ENCODE assay signal across 29 mouse cellular contexts in the genomic region with DNA sequence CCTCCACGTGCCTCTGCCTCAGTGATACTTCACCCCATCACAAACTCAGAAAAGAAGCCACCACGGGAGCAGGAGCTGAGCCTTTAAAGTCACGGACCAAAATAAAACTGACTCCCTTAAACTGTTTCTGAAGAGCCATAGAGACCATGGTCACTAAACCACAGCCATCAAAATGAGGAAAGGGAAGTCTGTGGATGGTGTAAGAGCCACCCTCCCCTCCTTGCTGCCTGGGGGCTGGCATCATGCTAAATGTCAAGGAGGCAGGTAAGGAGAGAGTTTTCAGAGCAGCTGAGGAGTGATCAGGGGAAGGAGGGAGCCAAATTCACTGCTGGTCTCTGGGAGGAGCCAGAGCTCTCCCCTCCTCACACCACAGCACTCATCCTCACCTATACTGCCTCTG.
DNase-seq lines count a peak whose midpoint lies in the region; ATAC-seq and TF ChIP-seq lines count a peak whose summit lies in the region.
"Had no signal": no experiment of that assay in that cellular context is flagged by ENCODE, and none has a peak within 500 bp of the region (broad histone marks: within the 10 kb centered on the region; RNA-seq: fewer than 3 reads in every experiment).

No protein-coding gene starts in this region.

- no peaks in the 10 kb centered on the region for H3K9me3 ChIP-seq in liver, embryonic 13.5 days (replicated peaks)
- H3K9me3 ChIP-seq in liver, embryonic 12.5 days (replicated peaks): no peaks in the 10 kb centered on the region
- H3K9me3 ChIP-seq in stomach, postnatal 0 days (ENCODE audit: control insufficient read depth, low read length): no peaks in the 10 kb centered on the region
- H3K9me3 ChIP-seq: hindbrain, embryonic 12.5 days; limb, embryonic 13.5 days; midbrain, embryonic 10.5 days; midbrain, embryonic 15.5 days; neural tube, embryonic 13.5 days; stomach, embryonic 15.5 days had no signal

- no peak for TF ChIP-seq EP300 in stomach, postnatal 0 days (optimal IDR thresholded peaks at IDR 0.05)

- TF ChIP-seq POLR2A in bone marrow, adult 2 months (IDR thresholded peaks at IDR 0.05; ENCODE audit: borderline replicate concordance, control insufficient read depth, low read depth, low read length): no peak

- no peak overlapping the region for H3K27ac ChIP-seq in liver, embryonic 13.5 days
- no peak overlapping the region for H3K27ac ChIP-seq in liver, embryonic 12.5 days
- peak overlapping the region; percentile 74 for H3K27ac ChIP-seq in bone marrow, adult 2 months (ENCODE audit: control insufficient read depth, insufficient read depth, low read depth, low read length, poor library complexity)
- H3K27ac ChIP-seq in stomach, postnatal 0 days (replicated peaks): no peak overlapping the region
- H3K27ac ChIP-seq: hindbrain, embryonic 12.5 days; left cerebral cortex, adult 2 months; limb, embryonic 13.5 days; liver, embryonic 14.5 days; macrophage; midbrain, embryonic 10.5 days; midbrain, embryonic 15.5 days; neural tube, embryonic 13.5 days; stomach, embryonic 15.5 days had no signal

- peaks cover 6% of the 10 kb centered on the region; the same call in 1 of the 2 replicates for H3K4me1 ChIP-seq in liver, embryonic 13.5 days (replicated peaks)
- peaks cover 4% of the 10 kb centered on the region for H3K4me1 ChIP-seq in liver, embryonic 12.5 days
- H3K4me1 ChIP-seq in bone marrow, adult 2 months (ENCODE audit: control insufficient read depth, insufficient read depth, low read length): no peaks in the 10 kb centered on the region; the same call in 1 of the 2 replicates
- no peaks in the 10 kb centered on the region for H3K4me1 ChIP-seq in stomach, postnatal 0 days (replicated peaks; ENCODE audit: control insufficient read depth, insufficient read depth)

- no peak for TF ChIP-seq CTCF in bone marrow, adult 2 months (IDR thresholded peaks at IDR 0.05; ENCODE audit: control insufficient read depth, insufficient read depth, low read length)
- no peak for TF ChIP-seq CTCF in stomach, postnatal 0 days (IDR thresholded peaks at IDR 0.05; ENCODE audit: low read depth)

- WGBS in liver, embryonic 13.5 days (ENCODE audit: insufficient replicate concordance): 16% methylated on average over 3 of the region's 3 CpGs
- WGBS in liver, embryonic 12.5 days (ENCODE audit: insufficient replicate concordance): 21% methylated on average over 3 of the region's 3 CpGs
- 5% methylated on average over 3 of the region's 3 CpGs for WGBS in bone marrow, adult 2 months
- WGBS in stomach, postnatal 0 days: 41% methylated on average over 3 of the region's 3 CpGs

- H3K9ac ChIP-seq in liver, embryonic 13.5 days: no peak overlapping the region
- H3K9ac ChIP-seq in liver, embryonic 12.5 days: no peak overlapping the region
- no peak overlapping the region for H3K9ac ChIP-seq in stomach, postnatal 0 days (ENCODE audit: low read length)
- H3K9ac ChIP-seq: forebrain, postnatal 0 days; hindbrain, embryonic 12.5 days; limb, embryonic 13.5 days; liver, embryonic 14.5 days; lung, embryonic 14.5 days; midbrain, embryonic 15.5 days; neural tube, embryonic 13.5 days; stomach, embryonic 15.5 days had no signal

- no peak overlapping the region for H3K4me2 ChIP-seq in liver, embryonic 13.5 days
- no peak overlapping the region for H3K4me2 ChIP-seq in liver, embryonic 12.5 days
- H3K4me2 ChIP-seq in stomach, postnatal 0 days (replicated peaks; ENCODE audit: low read depth): no peak overlapping the region
- H3K4me2 ChIP-seq: hindbrain, embryonic 12.5 days; limb, embryonic 13.5 days; lung, embryonic 14.5 days; midbrain, embryonic 15.5 days; neural tube, embryonic 13.5 days; stomach, embryonic 15.5 days had no signal

- H3K27me3 ChIP-seq in liver, embryonic 13.5 days: no peaks in the 10 kb centered on the region
- no peaks in the 10 kb centered on the region for H3K27me3 ChIP-seq in liver, embryonic 12.5 days (replicated peaks)
- H3K27me3 ChIP-seq in stomach, postnatal 0 days (ENCODE audit: control insufficient read depth, insufficient read depth, low read length): no peaks in the 10 kb centered on the region
- H3K27me3 ChIP-seq: hindbrain, embryonic 12.5 days; limb, embryonic 13.5 days; midbrain, embryonic 15.5 days; neural tube, embryonic 13.5 days; stomach, embryonic 15.5 days had no signal

- DNase-seq in liver, embryonic 13.5 days: no peak
- no peak for DNase-seq in cerebellum, postnatal 14 days
- DNase-seq in ovary, postnatal 10 days (ENCODE audit: low spot score): no peak
- no peak for DNase-seq in stomach, postnatal 0 days (ENCODE audit: low spot score)
- DNase-seq: adrenal gland, postnatal 25 days; cerebellum, adult 8-10 months; forebrain, postnatal 0 days; heart, postnatal 14 days; kidney, postnatal 14 days; lung, embryonic 14.5 days; retina, postnatal 1 day; right cerebral cortex, postnatal 25 days; thymus, postnatal 14 days had no signal

- H3K4me3 ChIP-seq in liver, embryonic 13.5 days (replicated peaks): no peak overlapping the region
- no peak overlapping the region for H3K4me3 ChIP-seq in liver, embryonic 12.5 days
- H3K4me3 ChIP-seq in bone marrow, adult 2 months (replicated peaks; ENCODE audit: control insufficient read depth, low read depth, low read length): peak overlapping the region; percentile 23
- no peak overlapping the region for H3K4me3 ChIP-seq in stomach, postnatal 0 days (ENCODE audit: low read depth, low read length)
- H3K4me3 ChIP-seq: erythroblast, embryonic 14.5 days; hindbrain, embryonic 12.5 days; left cerebral cortex, adult 2 months; limb, embryonic 13.5 days; midbrain, embryonic 10.5 days; midbrain, embryonic 15.5 days; myocyte; neural tube, embryonic 13.5 days; stomach, embryonic 15.5 days had no signal

- 0 out of 2 replicates have a peak, but pooled peaks have one; percentile 18 for ATAC-seq in liver, embryonic 13.5 days (ENCODE audit: low read depth)
- no peak for ATAC-seq in liver, embryonic 12.5 days
- ATAC-seq in hematopoietic stem cell, adult 5-6 weeks (replicated peaks in 1 of 2; ENCODE audit: insufficient read depth in 1 of 2, low FRiP score in 2 of 2, low TSS enrichment in 1 of 2, low read depth in 1 of 2, poor library complexity in 2 of 2, severe bottlenecking in 2 of 2): peak; percentile 77 to 81
- peak; percentile 63 for ATAC-seq in monocyte, adult 5-6 weeks (replicated peaks; ENCODE audit: insufficient number of reproducible peaks, low FRiP score, low TSS enrichment, poor library complexity, severe bottlenecking)
- ATAC-seq in stomach, postnatal 0 days (ENCODE audit: low FRiP score, low TSS enrichment): no peak
- ATAC-seq: forebrain, postnatal 0 days; intestine, embryonic 16.5 days; midbrain, embryonic 15.5 days had no signal

- H3K36me3 ChIP-seq in liver, embryonic 13.5 days: no peaks in the 10 kb centered on the region
- H3K36me3 ChIP-seq in liver, embryonic 12.5 days: no peaks in the 10 kb centered on the region
- no peaks in the 10 kb centered on the region for H3K36me3 ChIP-seq in stomach, postnatal 0 days (ENCODE audit: control insufficient read depth, insufficient read depth, low read length)
- H3K36me3 ChIP-seq: hindbrain, embryonic 12.5 days; limb, embryonic 13.5 days; midbrain, embryonic 10.5 days; midbrain, embryonic 15.5 days; neural tube, embryonic 13.5 days; stomach, embryonic 15.5 days had no signal

Comparison
In these comparisons a context has a peak if more than half of its experiments do, and no peak if none do; other contexts are left out.
1. ATAC-seq: peak in liver, embryonic 13.5 days (single experiment), hematopoietic stem cell, adult 5-6 weeks (2 of 2) and monocyte, adult 5-6 weeks (single experiment); none in liver, embryonic 12.5 days (single experiment) and stomach, postnatal 0 days (single experiment).